Mouse (Mus musculus) spleen, adult 18-20 months (tissue): ENCODE measurements around the gene BC005624.

ENCODE experiments used
- DNase-seq, 2 experiments: peaks; one replicate each; pipeline ENCODE4 v3.0.0; 2022; ENCODE audit warnings: mixed read lengths in 2 of 2

BC005624 gene

GRCm38 (mm10) chr2:30981790-30982513 lies at the start of gene BC005624, which contains the start of gene Usp20:
TSS of gene BC005624 (minus strand) at chr2:30982201.
TSS of gene Usp20 (plus strand) at chr2:30982279.
- peak; percentile 98 to 100 for DNase-seq

GRCm38 (mm10) chr2:31026642-31027041 lies 44.6 kb upstream of the BC005624 start:
- no peak for DNase-seq

- no peak for DNase-seq
Observed at GRCm38 (mm10) chr2:31025458-31025857, 43.5 kb upstream of the BC005624 start.

- DNase-seq, result peak; percentile 22 to 62
Observed at GRCm38 (mm10) chr2:31024618-31025370, 42.8 kb upstream of the BC005624 start.

GRCm38 (mm10) chr2:31023940-31024339 lies 41.9 kb upstream of the BC005624 start:
- DNase-seq, result no peak

GRCm38 (mm10) chr2:31020202-31020601 lies 38.2 kb upstream of the BC005624 start:
- DNase-seq, result no peak

- no peak for DNase-seq
Observed at GRCm38 (mm10) chr2:31019011-31019410, 37.0 kb upstream of the BC005624 start.

GRCm38 (mm10) chr2:31018519-31018918 lies 36.5 kb upstream of the BC005624 start:
- no peak for DNase-seq

- DNase-seq, result no peak
Observed at GRCm38 (mm10) chr2:31017625-31018317, 35.8 kb upstream of the BC005624 start.

GRCm38 (mm10) chr2:31013371-31014120 lies 31.5 kb upstream of the BC005624 start:
- no peak for DNase-seq

GRCm38 (mm10) chr2:31007208-31007607 lies 25.2 kb upstream of the BC005624 start:
- no peak for DNase-seq

GRCm38 (mm10) chr2:31006434-31006833 lies 24.4 kb upstream of the BC005624 start:
- DNase-seq, result no peak

GRCm38 (mm10) chr2:31005453-31005852 lies 23.5 kb upstream of the BC005624 start:
- no peak for DNase-seq

- DNase-seq, result no peak
Observed at GRCm38 (mm10) chr2:31002857-31003256, 20.9 kb upstream of the BC005624 start.

- no peak for DNase-seq
Observed at GRCm38 (mm10) chr2:30998443-30999260, 16.7 kb upstream of the BC005624 start.

GRCm38 (mm10) chr2:30995432-30995996 lies 13.5 kb upstream of the BC005624 start:
- DNase-seq, result no peak

- no peak for DNase-seq
Observed at GRCm38 (mm10) chr2:30994853-30995252, 12.9 kb upstream of the BC005624 start.

- no peak for DNase-seq
Observed at GRCm38 (mm10) chr2:30990221-30990620, 8.2 kb upstream of the BC005624 start.

GRCm38 (mm10) chr2:30985111-30986020 lies 3.4 kb upstream of the BC005624 start:
- DNase-seq, result peak in 1 of 2 experiments; percentile 23

GRCm38 (mm10) chr2:30983024-30983423 lies 1.0 kb upstream of the BC005624 start:
- no peak for DNase-seq
